Mouse (Mus musculus): ENCODE data around the gene St3gal6.

DNA sequence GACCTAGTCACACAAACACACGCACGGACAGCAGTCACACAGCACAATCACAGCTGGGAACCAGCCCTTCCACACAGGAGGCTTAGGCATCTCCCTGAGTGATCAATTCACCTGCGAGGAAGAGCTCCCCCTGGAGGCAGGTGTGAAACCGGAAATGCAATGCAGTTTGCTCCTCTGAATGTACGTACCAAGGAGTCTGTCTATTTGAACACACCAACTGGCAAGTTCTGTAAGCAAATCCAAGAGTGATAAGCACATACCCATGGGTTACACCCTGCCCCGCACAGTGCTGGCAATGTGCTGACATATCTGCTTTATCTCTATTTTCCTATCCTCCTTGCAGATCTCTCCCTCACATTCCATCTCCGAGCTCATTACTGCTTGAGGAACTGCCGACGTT lies 9.5 kb downstream of the St3gal6 start:
- no peak for TF ChIP-seq GATA1 (IDR thresholded peaks at IDR 0.05; ENCODE audit: borderline replicate concordance, low read length)
- TF ChIP-seq CTCF (IDR thresholded peaks at IDR 0.05; ENCODE audit: low read depth, low read length), result peak; percentile 92
- no peak for TF ChIP-seq GATA2 (IDR thresholded peaks at IDR 0.05; ENCODE audit: borderline replicate concordance, low read depth, low read length)
- TF ChIP-seq TAL1 (conservative IDR thresholded peaks at IDR 0.05; ENCODE audit: low read depth, low read length), result no peak
- no peak for TF ChIP-seq POLR2AphosphoS5 (IDR thresholded peaks at IDR 0.05; ENCODE audit: insufficient replicate concordance, low read depth, low read length)
